Mouse (Mus musculus) stomach, embryonic 16.5 days (tissue): ENCODE data around the gene Tmem218. TPM values are rescaled to one million over a fixed set of nuclear protein-coding genes. Genes with fewer than 3 reads are reported as not detected.

ENCODE experiments used
- ATAC-seq: fragments of 200-750 bp; cut with Nextera tagmentation; 2 replicates; pipeline ENCODE4 v1.8.0; 2017; ENCODE audit warnings: moderate number of reproducible peaks, moderate TSS enrichment; ENCODE audit not compliant: insufficient read depth, low FRiP score
- H3K27ac ChIP-seq: fragments of 300-500 bp; sonication (generic); 2 replicates; pipeline ENCODE4 v1.5.1; 2014; ENCODE audit warnings: low read length
- H3K27me3 ChIP-seq: fragments of 300-500 bp; sonication (generic); 2 replicates; pipeline ENCODE4 v1.6.1; 2014; ENCODE audit warnings: low read length, control low read depth, mixed read lengths; ENCODE audit not compliant: control insufficient read depth, insufficient read depth
- H3K36me3 ChIP-seq: fragments of 300-500 bp; sonication (generic); 2 replicates; pipeline ENCODE4 v1.6.1; 2014; ENCODE audit warnings: low read length; ENCODE audit not compliant: control insufficient read depth, insufficient read depth
- H3K4me1 ChIP-seq: fragments of 300-500 bp; sonication (generic); 2 replicates; pipeline ENCODE4 v1.6.1; 2014; ENCODE audit warnings: low read length, control low read depth, mixed read lengths; ENCODE audit not compliant: control insufficient read depth, insufficient read depth
- H3K4me2 ChIP-seq: fragments of 300-500 bp; sonication (generic); 2 replicates; pipeline ENCODE4 v1.6.1; 2014; ENCODE audit warnings: low read depth, low read length, mixed read lengths
- H3K4me3 ChIP-seq: fragments of 300-500 bp; sonication (generic); replicated peaks from 2 replicates; pipeline ENCODE4 v1.5.1; 2014; ENCODE audit warnings: mild to moderate bottlenecking, low read length
- H3K9ac ChIP-seq: fragments of 300-500 bp; sonication (generic); 2 replicates; pipeline ENCODE4 v1.6.1; 2014; ENCODE audit warnings: low read length
- H3K9me3 ChIP-seq: fragments of 300-500 bp; sonication (generic); replicated peaks from 2 replicates; pipeline ENCODE4 v1.6.1; 2016; ENCODE audit warnings: low read length, control low read depth; ENCODE audit not compliant: control insufficient read depth
- WGBS: fragments of 180-500 bp; shearing (Covaris S2); extraction: QIAGEN DNeasy Blood & Tissue Kit; methylation state at CpG from one replicate; pipeline ENCODE4 v1.1.7; 2014; 5-methylcytosine and 5-hydroxymethylcytosine counted together
- polyA plus RNA-seq: library from polyadenylated mRNA; unstranded; fragments of >200 nt; fragmentation: Nextera tagmentation; extraction: Ambion mirVana; gene quantifications from 2 replicates; pipeline ENCODE4 v1.2.1, GENCODE M21; 2015

Gene Tmem218
- polyA plus RNA-seq = 9.1 and 9.8 TPM in 2 replicates

DNA sequence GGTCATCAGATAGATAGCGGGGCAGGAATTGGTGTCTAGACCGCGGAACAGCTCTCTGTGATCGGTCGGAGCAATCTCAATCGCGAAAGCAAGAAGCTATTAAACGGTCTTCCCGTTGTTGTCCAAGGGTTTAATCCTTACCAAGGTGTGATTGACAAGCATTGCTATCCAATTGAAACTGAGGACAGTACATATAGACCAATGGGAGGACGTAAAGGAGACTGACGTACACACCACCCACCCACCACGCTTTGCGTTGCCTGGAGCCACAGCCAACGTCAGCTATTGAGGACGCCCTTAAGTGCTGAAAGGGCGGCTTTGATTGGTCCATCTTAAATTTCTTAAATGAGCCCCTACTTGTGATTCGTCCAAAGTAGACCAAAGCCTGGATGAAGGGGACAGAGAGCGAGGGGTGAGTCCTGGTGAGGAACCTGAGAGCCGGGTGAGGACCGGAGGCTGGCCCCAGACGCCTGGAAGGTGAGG lies at the start of gene Tmem218:
Gene Tmem218, plus strand, starts transcription at position 295 of the 483 bp plus-strand sequence.
- under 1% methylated on average over 21 of the region's 21 CpGs for WGBS
- H3K4me1 ChIP-seq = peaks cover 11% of the 10 kb centered on the region; the same call in 1 of the 2 replicates
- peak within 1 kb of the TSS; percentile 69 for H3K4me2 ChIP-seq
- H3K27me3 ChIP-seq = no peaks in the 10 kb centered on the region
- H3K36me3 ChIP-seq = no peaks in the 10 kb centered on the region
- no peaks in the 10 kb centered on the region for H3K9me3 ChIP-seq
- peak; percentile 100 for ATAC-seq
- H3K27ac ChIP-seq = peak within 1 kb of the TSS; percentile 78
- peak within 1 kb of the TSS; percentile 82 for H3K4me3 ChIP-seq
- H3K9ac ChIP-seq = peak within 1 kb of the TSS; percentile 84

DNA sequence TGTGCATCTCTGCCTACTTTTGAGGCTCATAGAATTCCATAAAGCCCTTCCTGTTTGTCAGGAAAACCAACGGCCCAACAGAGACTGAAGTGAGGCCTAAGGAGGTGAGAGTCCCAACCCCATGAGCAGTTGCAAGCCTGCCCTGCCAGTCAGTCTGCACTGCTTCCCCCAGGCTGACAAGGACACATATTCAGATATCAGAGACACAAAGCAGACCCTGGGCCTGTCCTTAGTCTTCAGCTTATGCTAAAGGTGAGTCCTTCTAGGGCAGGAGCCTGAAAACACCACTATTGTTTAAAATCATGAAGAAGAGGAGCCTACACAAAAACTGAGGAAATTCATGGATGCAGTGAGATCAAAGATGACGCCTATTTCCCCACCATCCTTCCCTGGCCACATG lies 47.3 kb upstream of the Tmem218 start:
- no peak overlapping the region for H3K4me2 ChIP-seq
- H3K27ac ChIP-seq = no peak overlapping the region
- no peaks in the 10 kb centered on the region for H3K27me3 ChIP-seq
- 73% methylated on average over 2 of the region's 2 CpGs for WGBS
- H3K4me1 ChIP-seq = no peaks in the 10 kb centered on the region
- no peak overlapping the region for H3K9ac ChIP-seq
- ATAC-seq = no peak
- no peaks in the 10 kb centered on the region for H3K9me3 ChIP-seq
- H3K36me3 ChIP-seq = no peaks in the 10 kb centered on the region
- no peak overlapping the region for H3K4me3 ChIP-seq

DNA sequence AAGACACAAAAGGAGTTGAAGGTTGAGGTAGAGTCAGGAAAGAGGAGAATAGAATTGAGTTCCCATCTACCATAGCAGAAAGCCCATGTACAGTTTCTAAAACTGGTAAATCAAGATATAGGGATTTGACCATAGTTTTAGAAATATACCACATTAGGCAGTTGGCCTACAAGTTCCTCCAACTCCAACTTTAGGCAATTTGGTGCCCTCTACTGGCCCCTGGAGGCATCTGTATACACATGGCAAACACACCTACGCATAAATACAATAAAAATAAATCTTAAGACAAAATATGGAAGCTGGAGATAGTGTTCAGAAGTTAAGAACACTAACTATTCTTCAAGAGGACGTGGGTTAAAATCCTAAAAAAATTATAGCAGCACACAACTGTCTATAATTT lies 41.1 kb upstream of the Tmem218 start:
- no peak overlapping the region for H3K4me2 ChIP-seq
- ATAC-seq = no peak
- no peaks in the 10 kb centered on the region for H3K4me1 ChIP-seq
- no peaks in the 10 kb centered on the region for H3K27me3 ChIP-seq
- H3K27ac ChIP-seq = no peak overlapping the region
- WGBS = 77% methylated on average over 2 of the region's 2 CpGs
- no peaks in the 10 kb centered on the region for H3K36me3 ChIP-seq
- H3K9ac ChIP-seq = no peak overlapping the region
- H3K4me3 ChIP-seq = no peak overlapping the region
- H3K9me3 ChIP-seq = no peaks in the 10 kb centered on the region

DNA sequence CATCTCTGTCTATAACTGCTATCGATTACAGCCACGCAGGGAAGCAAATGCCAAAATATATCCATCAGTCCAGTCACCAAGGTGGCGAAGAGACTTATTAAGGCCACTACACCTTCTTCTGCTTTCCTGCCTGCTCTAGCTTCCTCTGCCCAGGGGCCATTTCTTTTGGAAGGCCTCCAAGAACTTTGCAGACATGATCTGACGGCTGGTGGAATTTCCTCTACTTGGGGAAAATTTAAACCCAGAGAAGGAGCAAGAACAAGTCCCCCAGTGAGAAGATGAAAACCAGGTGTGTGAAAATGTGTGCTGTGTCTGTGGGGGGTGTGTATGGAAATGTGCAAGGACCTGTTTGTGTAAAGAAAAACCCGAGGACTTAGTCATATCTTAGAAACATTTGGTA lies 34.6 kb upstream of the Tmem218 start:
- ATAC-seq = no peak
- H3K4me1 ChIP-seq = no peaks in the 10 kb centered on the region
- H3K9me3 ChIP-seq = no peaks in the 10 kb centered on the region
- H3K36me3 ChIP-seq = no peaks in the 10 kb centered on the region
- H3K27ac ChIP-seq = no peak overlapping the region
- no peaks in the 10 kb centered on the region for H3K27me3 ChIP-seq
- H3K9ac ChIP-seq = no peak overlapping the region
- no peak overlapping the region for H3K4me2 ChIP-seq
- 53% methylated on average over 5 of the region's 5 CpGs for WGBS
- no peak overlapping the region for H3K4me3 ChIP-seq

DNA sequence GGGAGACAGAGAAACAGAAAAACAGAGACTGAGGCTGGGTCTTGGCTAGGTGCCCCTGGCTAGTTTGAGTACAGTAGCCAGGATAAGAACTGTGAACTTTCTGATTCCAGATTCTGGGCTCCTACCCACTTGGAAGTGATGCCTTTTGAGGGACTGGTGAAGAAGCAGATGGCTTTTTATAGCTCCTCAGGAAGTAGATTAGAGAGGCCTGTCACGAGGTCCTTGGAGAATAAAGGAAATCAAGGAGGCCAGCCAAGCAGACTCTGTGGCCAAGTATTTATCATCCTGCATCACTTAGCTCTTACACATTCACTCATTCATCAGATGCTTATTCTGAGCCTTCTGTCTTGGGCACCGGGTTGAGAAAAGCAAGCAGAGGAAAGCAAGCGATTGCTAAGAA lies 32.0 kb upstream of the Tmem218 start:
- Histone ChIP-seq H3K4me3 (no peak overlapping the region), H3K36me3 (no peaks in the 10 kb centered on the region), H3K9ac (no peak overlapping the region), H3K4me1 (0 out of 2 replicates have a peak, but pooled peaks cover 5% of the 10 kb centered on the region), H3K27me3 (no peaks in the 10 kb centered on the region), H3K27ac (no peak overlapping the region), H3K4me2 (no peak overlapping the region), H3K9me3 (no peaks in the 10 kb centered on the region)
- ATAC-seq = no peak
- WGBS = 61% methylated on average over 3 of the region's 3 CpGs

DNA sequence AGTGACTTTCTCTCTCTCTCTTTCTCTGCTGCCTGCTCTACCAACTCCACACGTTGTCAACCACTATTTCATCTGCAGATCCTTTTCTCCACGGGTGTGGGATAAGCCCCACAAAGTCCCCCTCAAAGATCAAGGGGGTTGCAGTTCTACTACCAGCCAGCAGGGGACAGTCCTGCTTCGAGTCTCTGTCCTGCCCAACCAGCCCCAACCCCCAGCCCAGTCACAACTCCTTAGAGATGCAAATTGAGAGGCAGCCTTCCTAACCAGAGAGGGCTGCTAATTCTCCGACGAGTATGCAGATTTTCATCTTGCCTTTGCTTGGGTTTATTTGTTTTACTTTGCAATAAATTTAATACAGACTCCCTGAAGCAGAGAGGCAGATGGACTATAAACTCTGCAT lies 30.9 kb upstream of the Tmem218 start:
- H3K9me3 ChIP-seq = no peaks in the 10 kb centered on the region
- H3K27ac ChIP-seq = no peak overlapping the region
- no peaks in the 10 kb centered on the region for H3K36me3 ChIP-seq
- 0 out of 2 replicates have a peak, but pooled peaks cover 5% of the 10 kb centered on the region for H3K4me1 ChIP-seq
- 0 out of 2 replicates have a peak, but pooled peaks have one; percentile 47 for ATAC-seq
- H3K4me3 ChIP-seq = no peak overlapping the region
- H3K4me2 ChIP-seq = no peak overlapping the region
- no peak overlapping the region for H3K9ac ChIP-seq
- H3K27me3 ChIP-seq = no peaks in the 10 kb centered on the region
- WGBS = 5% methylated on average over 5 of the region's 5 CpGs

DNA sequence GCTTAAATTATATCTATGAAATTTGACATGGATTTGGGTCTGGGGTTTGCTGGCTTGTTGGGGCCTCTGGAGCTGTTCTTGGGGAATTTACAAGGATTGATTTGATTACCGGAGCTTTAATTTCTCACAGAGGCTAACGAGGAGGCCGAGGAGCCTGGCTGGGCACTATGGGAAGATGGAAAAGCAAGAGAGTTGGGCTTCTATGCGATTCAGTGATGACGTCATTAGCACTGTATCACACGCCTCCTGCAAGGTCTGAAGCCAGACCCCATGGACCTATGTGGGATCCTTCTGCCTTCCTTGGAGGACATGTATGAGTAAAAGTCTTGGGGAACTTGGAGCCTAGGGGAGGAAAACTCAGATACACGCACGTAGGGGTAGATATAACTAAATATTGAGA lies 30.5 kb upstream of the Tmem218 start:
- 55% methylated on average over 8 of the region's 8 CpGs for WGBS
- Histone ChIP-seq H3K9me3 (no peaks in the 10 kb centered on the region), H3K4me3 (no peak overlapping the region), H3K4me2 (no peak overlapping the region), H3K36me3 (no peaks in the 10 kb centered on the region), H3K9ac (no peak overlapping the region), H3K4me1 (0 out of 2 replicates have a peak, but pooled peaks cover 5% of the 10 kb centered on the region), H3K27me3 (no peaks in the 10 kb centered on the region), H3K27ac (no peak overlapping the region)
- no peak for ATAC-seq

DNA sequence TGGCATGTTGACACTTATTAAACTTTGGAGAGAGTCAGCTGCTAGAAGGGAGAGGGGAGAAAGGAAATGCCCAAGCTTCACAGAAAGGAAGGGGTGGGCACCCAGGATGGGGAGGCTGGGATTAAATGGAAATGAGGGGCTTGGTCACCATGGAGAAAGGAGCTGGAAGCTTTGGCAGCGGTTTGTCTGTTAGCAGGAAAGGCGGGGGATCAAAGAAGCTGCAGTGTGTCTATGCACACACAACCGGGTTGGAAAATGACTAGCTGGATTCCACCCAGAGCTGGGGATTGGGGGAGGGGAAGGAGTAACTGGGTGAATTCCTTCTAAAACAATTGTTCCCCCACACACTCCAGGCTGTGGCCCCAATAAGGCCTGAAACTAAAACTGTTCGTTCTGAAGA lies 29.1 kb upstream of the Tmem218 start:
- Histone ChIP-seq H3K9ac (no peak overlapping the region), H3K9me3 (no peaks in the 10 kb centered on the region), H3K36me3 (no peaks in the 10 kb centered on the region), H3K27me3 (no peaks in the 10 kb centered on the region), H3K4me2 (no peak overlapping the region), H3K4me1 (0 out of 2 replicates have a peak, but pooled peaks cover 5% of the 10 kb centered on the region), H3K27ac (no peak overlapping the region), H3K4me3 (no peak overlapping the region)
- ATAC-seq = no peak
- WGBS = 31% methylated on average over 4 of the region's 4 CpGs

DNA sequence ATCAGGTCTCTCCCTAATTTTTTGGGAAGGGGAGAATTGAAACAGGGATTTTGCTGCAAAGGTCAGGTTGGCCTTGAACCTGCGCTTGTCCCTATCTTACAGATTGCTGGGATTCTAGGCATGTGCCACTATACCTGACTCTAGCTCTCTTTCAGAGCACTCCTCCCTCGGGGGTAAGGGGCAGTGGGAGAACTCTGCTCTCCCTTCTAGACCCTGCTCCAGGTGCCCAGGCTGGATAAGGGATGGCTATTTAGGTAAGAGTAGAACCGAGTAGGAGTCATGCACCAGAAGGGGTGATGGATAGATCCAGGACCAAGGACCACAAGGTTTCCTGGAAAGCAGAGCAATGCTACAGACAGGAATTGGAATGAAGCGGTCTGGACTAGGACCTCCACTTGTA lies 28.4 kb upstream of the Tmem218 start:
- no peaks in the 10 kb centered on the region for H3K9me3 ChIP-seq
- H3K36me3 ChIP-seq = no peaks in the 10 kb centered on the region
- H3K27me3 ChIP-seq = no peaks in the 10 kb centered on the region
- no peak overlapping the region for H3K27ac ChIP-seq
- no peak for ATAC-seq
- no peak overlapping the region for H3K4me2 ChIP-seq
- no peak overlapping the region for H3K9ac ChIP-seq
- no peak overlapping the region for H3K4me3 ChIP-seq
- H3K4me1 ChIP-seq = 0 out of 2 replicates have a peak, but pooled peaks cover 5% of the 10 kb centered on the region
- WGBS = 81% methylated on average over 4 of the region's 4 CpGs
